Mouse (Mus musculus) stomach, embryonic 16.5 days (tissue): ENCODE data around the gene Spsb1. TPM values are rescaled to one million over a fixed set of nuclear protein-coding genes. Genes with fewer than 3 reads are reported as not detected.

Source experiments
- ATAC-seq: fragments of 200-750 bp; cut with Nextera tagmentation; 2 replicates; pipeline ENCODE4 v1.8.0; 2017; ENCODE audit warnings: moderate number of reproducible peaks, moderate TSS enrichment; ENCODE audit not compliant: insufficient read depth, low FRiP score
- H3K27ac ChIP-seq: fragments of 300-500 bp; sonication (generic); 2 replicates; pipeline ENCODE4 v1.5.1; 2014; ENCODE audit warnings: low read length
- H3K27me3 ChIP-seq: fragments of 300-500 bp; sonication (generic); 2 replicates; pipeline ENCODE4 v1.6.1; 2014; ENCODE audit warnings: low read length, control low read depth, mixed read lengths; ENCODE audit not compliant: control insufficient read depth, insufficient read depth
- H3K36me3 ChIP-seq: fragments of 300-500 bp; sonication (generic); 2 replicates; pipeline ENCODE4 v1.6.1; 2014; ENCODE audit warnings: low read length; ENCODE audit not compliant: control insufficient read depth, insufficient read depth
- H3K4me1 ChIP-seq: fragments of 300-500 bp; sonication (generic); 2 replicates; pipeline ENCODE4 v1.6.1; 2014; ENCODE audit warnings: low read length, control low read depth, mixed read lengths; ENCODE audit not compliant: control insufficient read depth, insufficient read depth
- H3K4me2 ChIP-seq: fragments of 300-500 bp; sonication (generic); 2 replicates; pipeline ENCODE4 v1.6.1; 2014; ENCODE audit warnings: low read depth, low read length, mixed read lengths
- H3K4me3 ChIP-seq: fragments of 300-500 bp; sonication (generic); replicated peaks from 2 replicates; pipeline ENCODE4 v1.5.1; 2014; ENCODE audit warnings: mild to moderate bottlenecking, low read length
- H3K9ac ChIP-seq: fragments of 300-500 bp; sonication (generic); 2 replicates; pipeline ENCODE4 v1.6.1; 2014; ENCODE audit warnings: low read length
- H3K9me3 ChIP-seq: fragments of 300-500 bp; sonication (generic); replicated peaks from 2 replicates; pipeline ENCODE4 v1.6.1; 2016; ENCODE audit warnings: low read length, control low read depth; ENCODE audit not compliant: control insufficient read depth
- WGBS: fragments of 180-500 bp; shearing (Covaris S2); extraction: QIAGEN DNeasy Blood & Tissue Kit; methylation state at CpG from one replicate; pipeline ENCODE4 v1.1.7; 2014; 5-methylcytosine and 5-hydroxymethylcytosine counted together
- polyA plus RNA-seq: library from polyadenylated mRNA; unstranded; fragments of >200 nt; fragmentation: Nextera tagmentation; extraction: Ambion mirVana; gene quantifications from 2 replicates; pipeline ENCODE4 v1.2.1, GENCODE M21; 2015

Spsb1 gene
- polyA plus RNA-seq, 1 experiment from 2014 or later, result 14.6 TPM

DNA sequence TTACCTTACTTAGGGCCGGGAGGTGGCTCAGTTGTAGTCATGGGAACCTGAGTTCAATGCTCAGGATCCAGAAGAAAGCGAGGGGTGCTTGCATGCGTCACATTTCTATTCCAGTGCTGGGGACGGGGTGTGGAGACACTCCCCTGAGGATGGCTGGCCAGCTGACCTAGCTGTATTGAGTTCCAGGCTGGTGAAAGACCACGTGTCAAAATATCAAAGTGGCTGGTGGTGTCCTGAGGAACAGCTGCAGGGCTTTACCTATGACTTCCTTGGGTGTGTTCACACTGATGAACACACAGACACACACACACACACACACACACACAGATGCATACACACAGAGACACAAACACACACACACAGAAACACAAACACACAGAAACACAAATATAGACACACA is 73.9 kb downstream of the Spsb1 start:
- H3K4me2 ChIP-seq, result no peak overlapping the region
- peaks cover 23% of the 10 kb centered on the region for H3K4me1 ChIP-seq
- H3K36me3 ChIP-seq, result no peaks in the 10 kb centered on the region
- WGBS, result 71% methylated on average over 5 of the region's 5 CpGs
- no peak overlapping the region for H3K9ac ChIP-seq
- H3K27ac ChIP-seq, result no peak overlapping the region
- H3K27me3 ChIP-seq, result no peaks in the 10 kb centered on the region
- no peak overlapping the region for H3K4me3 ChIP-seq
- no peaks in the 10 kb centered on the region for H3K9me3 ChIP-seq
- no peak for ATAC-seq

DNA sequence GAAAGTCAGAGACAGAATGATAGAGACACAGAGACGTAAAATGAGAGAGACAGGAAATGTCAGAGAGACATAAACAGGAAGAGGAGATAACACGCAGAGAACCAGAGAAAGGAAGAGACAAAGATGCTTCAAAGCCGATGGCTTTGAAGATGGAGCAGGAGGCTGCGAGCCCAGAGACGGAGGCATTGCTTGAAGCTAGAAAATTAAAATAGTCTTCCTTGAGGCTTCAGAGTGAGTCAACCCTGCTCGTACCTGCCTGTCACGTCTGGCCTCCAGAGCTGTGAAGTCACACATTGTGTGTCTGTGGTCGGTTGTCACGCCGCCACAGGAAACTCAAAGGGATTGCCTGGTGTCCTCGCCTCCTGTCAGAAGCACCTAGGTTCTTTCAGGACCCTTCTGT is 74.9 kb downstream of the Spsb1 start:
- 71% methylated on average over 11 of the region's 11 CpGs for WGBS

DNA sequence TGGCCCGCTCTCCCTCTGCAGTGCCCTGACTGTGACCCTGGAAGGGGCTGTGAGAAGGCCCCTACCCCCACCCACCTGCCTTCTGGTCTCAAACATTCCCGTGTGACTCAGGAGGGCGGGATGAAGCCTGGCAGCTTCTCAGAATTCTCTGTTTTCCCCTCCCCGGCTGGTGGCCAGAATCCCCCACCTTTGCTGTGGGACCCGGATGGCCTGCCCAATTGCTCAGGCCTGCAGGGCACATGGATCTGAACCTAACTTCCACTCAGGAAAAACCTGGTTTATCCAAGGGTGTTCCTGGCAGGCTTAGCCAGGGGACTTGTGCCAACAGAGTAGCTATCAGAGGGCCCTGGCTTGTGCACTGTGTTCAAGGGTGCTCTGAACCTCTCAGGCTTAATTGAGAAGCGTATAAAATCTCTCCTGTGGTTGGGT is 76.8 kb downstream of the Spsb1 start:
- WGBS, result 52% methylated on average over 6 of the region's 6 CpGs
- H3K36me3 ChIP-seq, result no peaks in the 10 kb centered on the region
- H3K4me2 ChIP-seq, result no peak overlapping the region
- no peak overlapping the region for H3K27ac ChIP-seq
- peaks cover 26% of the 10 kb centered on the region for H3K4me1 ChIP-seq
- no peak for ATAC-seq
- no peaks in the 10 kb centered on the region for H3K9me3 ChIP-seq
- no peak overlapping the region for H3K9ac ChIP-seq
- no peak overlapping the region for H3K4me3 ChIP-seq
- no peaks in the 10 kb centered on the region for H3K27me3 ChIP-seq

More for the DNA sequence above, 74.9 kb downstream of the Spsb1 start:
- H3K4me3 ChIP-seq, result no peak overlapping the region
- no peak overlapping the region for H3K9ac ChIP-seq
- no peaks in the 10 kb centered on the region for H3K27me3 ChIP-seq
- H3K36me3 ChIP-seq, result no peaks in the 10 kb centered on the region
- no peaks in the 10 kb centered on the region for H3K9me3 ChIP-seq
- ATAC-seq, result no peak
- H3K27ac ChIP-seq, result no peak overlapping the region
- H3K4me2 ChIP-seq, result no peak overlapping the region
- H3K4me1 ChIP-seq, result peaks cover 26% of the 10 kb centered on the region

DNA sequence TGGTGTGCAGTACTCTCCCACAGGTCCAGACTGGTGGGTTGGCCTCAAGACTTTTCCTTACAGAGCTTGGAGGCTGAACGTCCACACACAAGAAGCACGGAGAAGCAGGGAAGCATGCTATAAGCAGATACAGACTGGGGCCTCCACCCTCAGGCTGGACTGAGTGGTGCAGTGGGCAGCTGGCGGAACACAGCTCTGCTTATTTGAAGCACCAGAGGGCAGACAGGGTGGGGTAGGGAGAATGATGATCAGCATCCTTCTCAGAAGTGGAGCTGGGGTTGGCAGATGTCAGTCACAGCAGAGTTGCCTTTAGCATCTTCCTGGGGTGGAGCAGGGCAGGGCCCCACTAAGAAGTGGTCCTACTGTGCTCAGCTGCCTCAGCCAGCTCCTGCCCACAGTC is 77.6 kb downstream of the Spsb1 start:
- H3K4me1 ChIP-seq, result peaks cover 21% of the 10 kb centered on the region
- WGBS, result 40% methylated on average over 3 of the region's 3 CpGs
- ATAC-seq, result 0 out of 2 replicates have a peak, but pooled peaks have one; percentile 6
- H3K36me3 ChIP-seq, result no peaks in the 10 kb centered on the region
- no peaks in the 10 kb centered on the region for H3K27me3 ChIP-seq
- H3K27ac ChIP-seq, result peak overlapping the region; percentile 48; the same call in 1 of the 2 replicates
- H3K9me3 ChIP-seq, result no peaks in the 10 kb centered on the region
- H3K4me2 ChIP-seq, result no peak overlapping the region
- no peak overlapping the region for H3K4me3 ChIP-seq
- H3K9ac ChIP-seq, result no peak overlapping the region; the same call in 1 of the 2 replicates

DNA sequence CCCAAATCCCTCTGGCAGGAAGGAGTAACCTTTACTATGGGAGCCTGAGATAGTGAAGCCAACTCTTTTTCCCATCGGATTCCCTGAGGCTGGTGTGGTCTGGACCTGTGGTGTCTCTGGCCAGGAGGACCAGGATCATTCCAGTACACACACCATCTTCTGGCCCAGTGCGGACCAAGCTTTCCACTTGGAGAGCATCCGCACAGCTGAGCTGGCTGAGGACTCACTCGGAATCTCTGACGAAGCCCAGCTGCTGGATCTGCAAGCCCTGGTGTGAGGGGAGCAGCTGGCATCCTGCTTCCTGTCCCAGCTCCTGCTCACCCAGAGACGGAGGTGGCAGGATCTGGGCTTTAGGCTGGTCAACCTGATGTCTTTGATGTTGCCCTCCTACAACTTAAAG is 78.1 kb downstream of the Spsb1 start:
- Histone ChIP-seq H3K4me1 (peaks cover 20% of the 10 kb centered on the region), H3K27me3 (no peaks in the 10 kb centered on the region), H3K9ac (no peak overlapping the region; the same call in 1 of the 2 replicates), H3K9me3 (no peaks in the 10 kb centered on the region), H3K36me3 (no peaks in the 10 kb centered on the region), H3K4me3 (no peak overlapping the region), H3K4me2 (no peak overlapping the region), H3K27ac (peak overlapping the region; percentile 48; the same call in 1 of the 2 replicates)
- 41% methylated on average over 6 of the region's 6 CpGs for WGBS
- ATAC-seq, result peak; percentile 72

DNA sequence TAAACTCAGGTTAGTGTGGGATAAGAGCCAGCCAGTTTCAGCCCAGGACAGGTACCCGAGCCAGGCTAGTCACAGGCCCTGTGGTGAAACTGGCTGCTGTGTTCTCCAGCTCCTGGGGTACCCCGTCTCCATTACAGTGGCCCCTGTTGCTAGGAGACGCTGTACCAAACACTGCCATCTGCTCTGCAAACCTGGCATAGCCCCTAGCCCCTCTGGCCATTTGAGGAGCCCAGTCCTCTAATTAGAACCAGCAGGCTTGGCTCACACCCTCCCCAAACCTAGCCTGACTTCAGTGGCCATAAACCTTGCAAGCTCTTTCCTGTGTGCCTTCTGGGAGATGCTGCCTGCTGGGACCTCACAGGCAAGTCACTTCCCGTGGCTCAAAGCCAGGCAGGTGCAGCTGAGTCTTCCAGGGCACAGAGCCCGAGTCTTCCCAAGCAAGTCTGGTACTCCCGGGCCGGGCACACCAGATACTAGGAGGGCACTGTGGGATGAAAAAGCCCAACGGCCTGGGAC is 78.8 kb downstream of the Spsb1 start:
- H3K4me1 ChIP-seq, result peaks cover 22% of the 10 kb centered on the region
- no peaks in the 10 kb centered on the region for H3K27me3 ChIP-seq
- 64% methylated on average over 8 of the region's 8 CpGs for WGBS
- no peaks in the 10 kb centered on the region for H3K9me3 ChIP-seq
- no peak overlapping the region for H3K27ac ChIP-seq
- no peak overlapping the region; the same call in 1 of the 2 replicates for H3K9ac ChIP-seq
- no peak overlapping the region for H3K4me3 ChIP-seq
- H3K4me2 ChIP-seq, result no peak overlapping the region
- no peaks in the 10 kb centered on the region for H3K36me3 ChIP-seq
- no peak for ATAC-seq

DNA sequence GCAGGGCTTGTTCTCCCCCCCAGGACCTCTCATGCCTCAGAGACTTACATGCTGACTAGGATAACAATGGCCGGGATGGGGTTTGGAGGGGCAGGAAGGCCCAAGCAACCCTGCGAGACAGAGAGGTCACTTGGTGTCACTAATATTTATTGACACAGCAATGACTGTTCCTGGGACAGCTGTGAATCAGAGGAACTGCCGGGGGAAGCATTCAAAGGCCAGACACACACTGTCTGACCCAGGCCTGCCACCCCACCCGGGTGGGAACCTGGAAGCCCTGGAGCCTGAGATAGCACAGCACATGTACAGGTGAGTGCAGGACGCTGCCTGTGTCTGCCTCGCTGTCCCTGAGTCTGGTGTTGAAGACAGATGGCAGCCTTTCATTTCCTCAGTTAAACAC is 79.5 kb downstream of the Spsb1 start:
- 31% methylated on average over 6 of the region's 6 CpGs for whole genome bisulfite sequencing
- H3K36me3 ChIP-seq, result no peaks in the 10 kb centered on the region
- H3K9ac ChIP-seq, result no peak overlapping the region
- no peak overlapping the region for H3K4me2 ChIP-seq
- no peak for ATAC-seq
- no peak overlapping the region for H3K4me3 ChIP-seq
- no peaks in the 10 kb centered on the region for H3K27me3 ChIP-seq
- 0 out of 2 replicates have a peak, but pooled peaks cover 2% of the 10 kb centered on the region for H3K9me3 ChIP-seq
- H3K4me1 ChIP-seq, result peaks cover 25% of the 10 kb centered on the region
- no peak overlapping the region for H3K27ac ChIP-seq

DNA sequence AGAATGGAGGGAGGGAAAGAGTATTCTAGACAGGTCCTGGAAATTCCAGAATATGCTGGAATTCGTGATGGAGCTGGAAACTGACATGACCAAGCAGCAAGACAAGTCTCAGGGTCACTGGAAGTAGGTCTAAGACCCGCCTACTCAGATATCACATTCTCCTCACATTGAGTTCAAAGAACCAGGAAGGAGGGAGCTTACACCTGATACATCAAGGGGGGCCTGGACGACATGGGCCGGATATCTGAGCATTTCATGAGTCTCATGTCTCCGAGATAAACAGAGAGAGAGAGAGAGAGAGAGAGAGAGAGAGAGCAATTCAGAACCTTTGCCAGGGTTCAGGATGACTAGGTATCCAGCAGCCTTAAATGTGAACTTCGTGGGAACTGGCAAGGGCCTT is 82.6 kb downstream of the Spsb1 start:
- H3K27ac ChIP-seq, result no peak overlapping the region
- H3K27me3 ChIP-seq, result no peaks in the 10 kb centered on the region
- no peaks in the 10 kb centered on the region for H3K36me3 ChIP-seq
- ATAC-seq, result no peak
- no peak overlapping the region for H3K4me2 ChIP-seq
- H3K4me1 ChIP-seq, result peaks cover 21% of the 10 kb centered on the region
- H3K9ac ChIP-seq, result no peak overlapping the region
- WGBS, result 54% methylated on average over 6 of the region's 6 CpGs
- 0 out of 2 replicates have a peak, but pooled peaks cover 3% of the 10 kb centered on the region for H3K9me3 ChIP-seq
- no peak overlapping the region for H3K4me3 ChIP-seq

DNA sequence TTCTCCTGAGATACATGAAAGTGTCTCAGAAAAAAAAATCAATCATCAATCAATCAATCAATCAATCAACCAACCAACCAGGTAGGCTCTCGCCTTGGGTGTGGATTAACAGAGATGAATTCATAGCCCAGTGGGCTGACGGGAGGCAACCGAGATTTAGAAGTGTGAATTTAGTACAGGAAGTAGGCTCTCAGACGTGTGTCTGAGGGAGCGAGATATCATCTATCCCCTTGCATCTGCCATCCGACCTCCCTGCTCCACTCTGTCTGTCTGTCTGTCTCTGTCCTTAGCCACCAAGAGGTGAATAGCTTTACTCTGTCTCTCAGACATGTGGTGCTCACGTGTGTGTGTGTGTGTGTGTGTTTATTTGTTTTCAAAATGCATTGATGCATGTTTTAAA is 83.3 kb downstream of the Spsb1 start:
- peaks cover 15% of the 10 kb centered on the region for H3K4me1 ChIP-seq
- WGBS, result 63% methylated on average over 7 of the region's 7 CpGs

More for the DNA sequence above, 83.3 kb downstream of the Spsb1 start:
- H3K36me3 ChIP-seq, result no peaks in the 10 kb centered on the region
- H3K27ac ChIP-seq, result no peak overlapping the region
- no peak overlapping the region for H3K9ac ChIP-seq
- no peak for ATAC-seq
- no peaks in the 10 kb centered on the region for H3K27me3 ChIP-seq
- no peak overlapping the region for H3K4me2 ChIP-seq
- 0 out of 2 replicates have a peak, but pooled peaks cover 3% of the 10 kb centered on the region for H3K9me3 ChIP-seq
- H3K4me3 ChIP-seq, result no peak overlapping the region
